Mouse (Mus musculus) forebrain, postnatal 0 days (tissue): ENCODE results near the gene Hist1h2af. TPM values are rescaled to one million over a fixed set of nuclear protein-coding genes. Genes with fewer than 3 reads are reported as not detected.
A peak's percentile ranks its signal among the peaks of the same experiment; 100 is the strongest.
"Not testable (repeated sequence)": the region's sequence is repeated elsewhere in the genome, so short reads cannot be mapped to it uniquely, and the experiment has no call there.

ENCODE experiments used
- ATAC-seq: fragments of 200-750 bp; cut with Nextera tagmentation; 2 replicates; pipeline ENCODE4 v1.8.0; 2017; ENCODE audit warnings: mild to moderate bottlenecking, moderate library complexity
- DNase-seq: peaks from one replicate; pipeline ENCODE4 v3.0.0-alpha.2; 2015
- H3K27ac ChIP-seq: fragments of 300-500 bp; sonication (generic); 2 replicates; pipeline ENCODE4 v1.5.1; 2014; ENCODE audit warnings: low read depth, mild to moderate bottlenecking, antibody characterized with exemption, low read length, moderate library complexity, mixed read lengths
- H3K27me3 ChIP-seq: fragments of 300-500 bp; sonication (generic); 2 replicates; pipeline ENCODE4 v1.6.1; 2014; ENCODE audit warnings: mild to moderate bottlenecking, low read length, mixed read lengths; ENCODE audit not compliant: insufficient read depth
- H3K36me3 ChIP-seq: fragments of 300-500 bp; sonication (generic); 2 replicates; pipeline ENCODE4 v1.6.1; 2014; ENCODE audit warnings: mild to moderate bottlenecking, moderate library complexity; ENCODE audit not compliant: insufficient read depth
- H3K4me1 ChIP-seq: fragments of 300-500 bp; sonication (generic); 2 replicates; pipeline ENCODE4 v1.6.1; 2014; ENCODE audit warnings: antibody characterized with exemption; ENCODE audit not compliant: insufficient read depth
- H3K4me2 ChIP-seq: fragments of 300-500 bp; sonication (generic); 2 replicates; pipeline ENCODE4 v1.6.1; 2014; ENCODE audit warnings: low read depth, mild to moderate bottlenecking, moderate library complexity
- H3K4me3 ChIP-seq: fragments of 300-500 bp; sonication (generic); 2 replicates; pipeline ENCODE4 v1.5.1; 2014; ENCODE audit warnings: low read depth, low read length, mixed read lengths
- H3K9ac ChIP-seq: fragments of 300-500 bp; sonication (generic); 2 replicates; pipeline ENCODE4 v1.6.1; 2014; ENCODE audit warnings: mild to moderate bottlenecking
- H3K9me3 ChIP-seq: fragments of 300-500 bp; sonication (generic); 2 replicates; pipeline ENCODE4 v1.6.1; 2016; ENCODE audit warnings: low read length
- CTCF ChIP-seq: sonication (generic); IDR thresholded peaks from 2 replicates; pipeline ENCODE4 v1.5.1; 2016; ENCODE audit warnings: antibody characterized with exemption, control low read depth, low read depth
- WGBS: fragments of 180-500 bp; shearing (Covaris S2); extraction: QIAGEN DNeasy Blood & Tissue Kit; methylation state at CpG from one replicate; pipeline ENCODE4 v1.1.7; 2014; 5-methylcytosine and 5-hydroxymethylcytosine counted together
- polyA plus RNA-seq: library from polyadenylated mRNA; unstranded; fragments of >200 nt; fragmentation: Nextera tagmentation; extraction: Ambion mirVana; gene quantifications from 2 replicates; pipeline ENCODE4 v1.2.1, GENCODE M21; 2015
- total RNA-seq: library from RNA; depleted of rRNA; stranded (reverse); fragments of >200 nt; gene quantifications from 2 replicates; pipeline ENCODE4 v1.2.3, GENCODE M21; 2014

The Hist1h2af gene
- total and polyA plus RNA-seq, 2 experiments from 2014 or later = 227 TPM; not detected in 1

- no peaks in the 10 kb centered on the region for H3K27me3 ChIP-seq
- H3K4me2 ChIP-seq = peak within 1 kb of the TSS; percentile 74
- 0 out of 2 replicates have a peak, but pooled peaks cover 4% of the 10 kb centered on the region for H3K4me1 ChIP-seq
- no peaks in the 10 kb centered on the region for H3K36me3 ChIP-seq
- TF ChIP-seq CTCF = no peak
- 1% methylated on average over 23 of the region's 45 CpGs for WGBS
- peak within 1 kb of the TSS; percentile 46 for H3K4me3 ChIP-seq
- peak; percentile 95 for ATAC-seq
- DNase-seq = peak; percentile 92
- H3K9ac ChIP-seq = peak within 1 kb of the TSS; percentile 66
- peak within 1 kb of the TSS; percentile 86 for H3K27ac ChIP-seq
- no peaks in the 10 kb centered on the region for H3K9me3 ChIP-seq
Measured at GRCm38 (mm10) chr13:23543965-23544786, 10.5 kb downstream of the Hist1h2af start, which contains the start of gene Hist1h3f. TSS of gene Hist1h3f (plus strand) at chr13:23544052.

GRCm38 (mm10) chr13:23544787-23545120, 11.0 kb downstream of the Hist1h2af start:
- not testable (repeated sequence) for H3K36me3 ChIP-seq, H3K27ac ChIP-seq, DNase-seq, H3K9me3 ChIP-seq, H3K4me1 ChIP-seq, H3K27me3 ChIP-seq
- Histone ChIP-seq H3K4me2 (peak overlapping the region; percentile 44), H3K9ac (0 out of 2 replicates have a peak overlapping the region, but pooled peaks have one; percentile 22), H3K4me3 (peak overlapping the region; percentile 46)
- ATAC-seq = peak; percentile 18
- under 1% methylated on average over 11 of the region's 14 CpGs for WGBS

GRCm38 (mm10) chr13:23546694-23547093, 13.0 kb downstream of the Hist1h2af start:
- no peak overlapping the region for H3K4me3 ChIP-seq
- TF ChIP-seq CTCF = no peak
- no peaks in the 10 kb centered on the region for H3K36me3 ChIP-seq
- 78% methylated on average over 5 of the region's 5 CpGs for WGBS
- no peaks in the 10 kb centered on the region for H3K27me3 ChIP-seq
- ATAC-seq (no peak), DNase-seq (no peak)
- 0 out of 2 replicates have a peak, but pooled peaks cover 8% of the 10 kb centered on the region for H3K4me1 ChIP-seq
- H3K4me2 ChIP-seq = no peak overlapping the region
- no peaks in the 10 kb centered on the region for H3K9me3 ChIP-seq
- no peak overlapping the region for H3K9ac ChIP-seq
- H3K27ac ChIP-seq = no peak overlapping the region

- Histone ChIP-seq H3K36me3 (no peaks in the 10 kb centered on the region), H3K9ac (peak overlapping the region; percentile 49), H3K4me2 (peak overlapping the region; percentile 57), H3K4me1 (0 out of 2 replicates have a peak, but pooled peaks cover 4% of the 10 kb centered on the region), H3K27me3 (no peaks in the 10 kb centered on the region), H3K27ac (peak overlapping the region; percentile 75), H3K9me3 (no peaks in the 10 kb centered on the region), H3K4me3 (peak overlapping the region; percentile 40)
- WGBS = 9% methylated on average over 3 of the region's 3 CpGs
- DNase-seq = peak; percentile 24
- no peak for ATAC-seq
- TF ChIP-seq CTCF = no peak
Measured at GRCm38 (mm10) chr13:23550761-23551145, 17.0 kb downstream of the Hist1h2af start.

GRCm38 (mm10) chr13:23551146-23551834, 17.6 kb downstream of the Hist1h2af start, which contains the start of gene Hist1h4f:
TSS of gene Hist1h4f (minus strand) at chr13:23551648.
- peak within 1 kb of the TSS; percentile 49 for H3K9ac ChIP-seq
- not testable (repeated sequence) for H3K4me1 ChIP-seq
- 3% methylated on average over 47 of the region's 47 CpGs for WGBS

GRCm38 (mm10) chr13:23551931-23552914, 18.5 kb downstream of the Hist1h2af start:
- H3K4me3 ChIP-seq = peak overlapping the region; percentile 40; the same call in 1 of the 2 replicates
- no peaks in the 10 kb centered on the region for H3K9me3 ChIP-seq
- no peak overlapping the region for H3K9ac ChIP-seq
- no peak overlapping the region; the same call in 1 of the 2 replicates for H3K27ac ChIP-seq
- 46% methylated on average over 8 of the region's 8 CpGs for WGBS
- no peaks in the 10 kb centered on the region for H3K36me3 ChIP-seq
- ATAC-seq (no peak), DNase-seq (no peak)
- 0 out of 2 replicates have a peak, but pooled peaks cover 4% of the 10 kb centered on the region for H3K4me1 ChIP-seq
- peak overlapping the region; percentile 57 for H3K4me2 ChIP-seq
- TF ChIP-seq CTCF = no peak
- H3K27me3 ChIP-seq = no peaks in the 10 kb centered on the region

More at GRCm38 (mm10) chr13:23551146-23551834, 17.6 kb downstream of the Hist1h2af start, which contains the start of gene Hist1h4f:
- H3K27me3 ChIP-seq, H3K36me3 ChIP-seq, H3K9me3 ChIP-seq: not testable (repeated sequence)
- ATAC-seq (peak; percentile 88), DNase-seq (peak; percentile 95)
- peak within 1 kb of the TSS; percentile 40 for H3K4me3 ChIP-seq
- H3K27ac ChIP-seq = peak within 1 kb of the TSS; percentile 75
- H3K4me2 ChIP-seq = peak within 1 kb of the TSS; percentile 57
- TF ChIP-seq CTCF = peak; percentile 72
